Mouse (Mus musculus): ENCODE measurements around the gene Rfx7.

GRCm38 (mm10) chr9:72613884-72614283 lies 81.8 kb downstream of the Rfx7 start:
- TF ChIP-seq CTCF (IDR thresholded peaks at IDR 0.05) (no peak), EP300 (IDR thresholded peaks at IDR 0.05) (no peak)
